Mouse (Mus musculus) pancreas, adult 10 weeks (tissue): ENCODE measurements around the gene Map4. TPM values are rescaled to one million over a fixed set of nuclear protein-coding genes. Genes with fewer than 3 reads are reported as not detected.

Source experiments
- polyA plus RNA-seq: library from polyadenylated mRNA; stranded (reverse); fragments of 350-450 nt; fragmentation: Illumina TruSeq; extraction: RNeasy Lipid Tissue Mini Kit (QIAGEN cat#74804); gene quantifications from one replicate; pipeline ENCODE4 v1.2.3, GENCODE M21; 2015; ENCODE audit warnings: low read depth, low replicate concordance; ENCODE audit not compliant: insufficient read depth

The Map4 gene
- 29.0 TPM for polyA plus RNA-seq

DNA sequence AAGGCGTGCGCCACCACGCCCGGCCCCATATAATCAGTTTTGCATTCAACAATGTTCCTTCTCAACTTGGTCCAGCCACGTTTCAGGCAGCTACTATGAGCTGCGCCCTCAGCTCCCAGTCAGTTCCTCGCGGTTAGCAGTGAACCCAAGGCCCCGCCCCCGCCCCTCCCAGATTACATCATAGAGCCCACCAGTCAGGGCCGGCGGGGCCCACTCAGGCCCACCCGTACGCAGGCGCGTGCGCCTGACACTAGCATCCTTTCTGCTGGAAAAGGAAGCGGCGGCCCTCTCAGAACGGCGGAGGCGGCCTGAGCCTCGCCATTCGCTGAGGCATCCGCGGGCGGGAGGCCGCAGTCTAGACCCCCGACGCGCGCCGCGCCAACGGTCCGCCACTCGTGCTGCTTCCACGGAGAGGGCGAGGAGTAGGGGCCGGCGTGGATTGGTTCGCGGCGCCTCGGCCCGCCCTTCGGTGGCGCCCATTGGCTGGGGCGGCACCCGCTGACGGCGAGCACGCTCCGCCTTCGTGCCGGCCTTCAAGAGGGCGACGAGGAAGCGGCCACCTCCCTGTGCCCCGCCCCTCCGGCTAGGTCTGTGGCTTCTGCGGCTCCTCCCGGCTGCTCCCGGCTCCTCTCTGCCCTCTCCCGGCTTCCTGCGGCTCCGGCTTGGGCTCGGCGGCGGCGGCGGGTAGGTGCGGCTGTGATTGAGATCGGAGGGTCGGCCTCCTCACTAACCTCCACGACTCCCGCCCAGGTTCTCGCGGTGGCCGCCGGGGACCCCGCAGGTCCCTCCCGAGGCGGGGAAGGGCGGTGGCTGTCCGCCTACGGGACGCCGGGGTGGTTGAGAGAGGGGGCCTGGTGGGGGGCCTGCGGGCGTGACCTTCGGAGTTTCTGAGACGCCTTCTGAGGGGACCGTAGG is at the start of gene Map4:
Gene Map4, plus strand, starts transcription at position 204 of the 915 bp plus-strand sequence.

DNA sequence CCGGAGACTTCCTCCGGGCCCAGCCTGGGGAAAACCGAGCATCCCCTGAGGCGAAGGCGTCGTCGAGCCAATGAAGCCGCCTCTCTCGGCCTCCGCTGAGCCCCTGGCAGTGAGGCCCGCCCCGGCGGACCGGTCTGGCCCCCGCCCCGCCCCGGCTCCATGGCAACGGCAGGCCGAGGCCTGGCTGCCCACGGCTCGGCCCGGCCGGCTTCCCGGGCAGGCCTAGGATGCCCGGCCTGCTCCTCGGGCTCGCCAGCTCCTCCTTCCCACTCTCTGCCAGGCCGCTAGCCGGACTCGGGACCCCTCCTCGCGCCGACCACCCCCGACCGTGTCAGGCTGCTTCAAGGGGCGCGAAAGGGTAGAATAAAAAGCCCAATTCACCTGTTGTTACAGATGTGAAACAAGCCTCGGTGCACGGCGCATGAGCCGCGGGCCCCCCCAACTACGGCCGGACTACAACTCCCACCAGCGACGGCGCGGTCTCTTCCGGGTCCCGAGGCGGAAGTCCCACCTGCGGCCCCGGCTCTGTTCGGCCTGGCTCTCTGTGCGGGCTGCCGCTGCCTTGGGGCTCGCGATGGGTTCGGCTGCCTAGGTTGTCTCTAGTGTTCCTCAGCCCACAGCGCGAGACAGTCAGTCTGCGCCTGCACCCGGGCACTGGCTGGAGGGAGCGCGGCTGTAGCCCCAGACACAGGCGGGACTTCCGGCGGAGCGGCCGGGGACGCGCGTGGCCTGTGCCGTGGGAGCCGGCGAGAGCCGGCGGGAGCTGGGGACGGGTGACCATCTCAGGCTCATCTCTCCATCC is 185.9 kb downstream of the Map4 start, which contains the start of gene Smarcc1:
Gene Smarcc1, plus strand, starts transcription at position 732 of the 802 bp plus-strand sequence.

DNA sequence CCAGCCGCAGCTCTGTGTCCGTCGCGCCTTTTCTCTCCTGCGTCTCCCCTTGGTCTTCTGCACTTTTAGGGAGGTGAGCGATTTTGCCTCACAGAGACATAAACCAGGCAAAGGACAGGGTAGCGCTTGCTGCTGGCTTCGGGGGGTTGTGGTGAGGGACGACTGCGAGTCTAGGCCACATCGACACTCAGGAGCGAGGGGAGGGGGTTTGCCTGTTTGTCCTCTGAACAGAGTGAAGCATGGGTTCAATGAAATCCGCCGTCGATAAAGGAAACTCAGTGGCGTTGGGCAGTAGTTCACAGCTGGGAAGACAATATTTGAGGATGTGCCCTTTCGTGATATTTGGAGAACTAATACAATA is 186.5 kb downstream of the Map4 start, which contains the start of gene Dhx30:
Gene Dhx30, minus strand, starts transcription at position 52 of the 361 bp plus-strand sequence.

Other genes starting within 250 kb of the Map4 start
- not detected for gene Fbxw18, start 228.8 kb upstream of the Map4 start, polyA plus RNA-seq
- not detected for gene Fbxw26, start 185.4 kb upstream of the Map4 start, polyA plus RNA-seq
- gene Fbxw27, start 140.8 kb upstream of the Map4 start, polyA plus RNA-seq = not detected
- not detected for gene Spink8, start 119.2 kb upstream of the Map4 start, polyA plus RNA-seq
- gene Nme6, start 98.7 kb upstream of the Map4 start, polyA plus RNA-seq = 7.8 TPM
- not detected for gene Camp, start 81.8 kb upstream of the Map4 start, polyA plus RNA-seq
- gene Cdc25a, start 55.9 kb upstream of the Map4 start, polyA plus RNA-seq = 6.5 TPM
- gene Smarcc1, start 186.2 kb downstream of the Map4 start, polyA plus RNA-seq = 7.1 TPM
- gene Dhx30, start 186.4 kb downstream of the Map4 start, polyA plus RNA-seq = 33.1 TPM